Mouse (Mus musculus) fibroblast of lung, adult 2 months (primary cell): ENCODE results near the gene Smarca4.

Experiments used
- DNase-seq: peaks from one replicate; pipeline ENCODE4 v3.0.0-alpha.2; 2011; ENCODE audit warnings: low read depth

The Smarca4 gene

GRCm38 (mm10) chr9:21752252-21752792 lies 136.4 kb downstream of the Smarca4 start:
- DNase-seq: peak; percentile 78
